Mouse (Mus musculus) lung, postnatal 10 days (tissue): ENCODE results near the gene Cldn17.

Experiments
- DNase-seq: peaks from one replicate; pipeline ENCODE4 v3.0.0; 2021

Cldn17 gene

GRCm38 (mm10) chr16:88506878-88507277 lies at the start of gene Cldn17:
Gene Cldn17 (minus strand): TSS chr16:88506978.
- no peak for DNase-seq

DNA sequence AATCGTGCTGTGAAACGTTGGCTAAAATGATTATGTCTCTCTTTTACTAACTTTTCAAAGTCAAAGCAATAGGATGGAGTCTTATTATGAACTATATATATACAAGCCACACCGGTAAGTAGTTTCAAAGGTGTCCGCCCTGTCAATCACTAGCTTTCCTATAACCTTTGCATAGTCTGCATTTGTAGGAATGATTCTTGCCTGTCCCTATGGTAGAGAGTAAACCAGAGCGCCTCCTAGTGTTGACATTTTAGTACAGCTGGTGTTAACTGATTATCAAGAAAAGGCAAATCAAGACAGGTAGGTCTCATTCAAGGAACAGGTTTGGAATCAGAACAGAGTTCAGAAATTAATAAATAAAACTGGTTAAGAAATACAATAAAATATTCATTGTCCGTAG lies 35.7 kb upstream of the Cldn17 start:
- DNase-seq = peak; percentile 35

DNA sequence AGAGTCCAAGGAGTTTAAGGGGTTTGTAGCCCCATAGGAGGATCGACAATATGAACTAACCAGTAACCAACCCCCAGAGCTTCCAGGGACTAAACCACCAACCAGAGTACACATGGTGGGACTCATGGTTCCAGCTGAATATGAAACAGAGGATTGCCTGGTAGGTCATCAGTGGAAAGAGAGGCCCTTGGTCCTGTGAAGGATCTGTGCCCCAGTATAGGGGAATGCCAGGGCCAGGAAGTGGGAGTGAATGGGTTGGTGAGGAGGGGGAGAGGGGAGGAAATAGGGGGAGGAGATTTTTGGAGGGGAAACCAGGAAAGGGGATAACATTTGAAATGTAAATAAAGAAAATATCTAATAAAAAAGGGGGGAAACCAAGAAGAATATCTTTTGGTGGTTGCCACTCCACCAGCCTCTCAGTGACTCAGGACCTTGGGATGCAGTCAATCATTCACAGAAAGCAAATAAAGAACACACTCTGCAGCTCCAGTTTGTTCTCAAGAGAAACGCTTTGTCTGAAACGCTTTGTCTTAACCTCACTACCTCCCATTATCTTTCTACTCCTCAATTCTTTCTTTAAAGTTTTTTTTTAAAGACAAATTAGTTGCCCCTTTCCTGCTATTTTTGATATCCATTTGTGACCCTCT lies 33.2 kb upstream of the Cldn17 start:
- DNase-seq = no peak

DNA sequence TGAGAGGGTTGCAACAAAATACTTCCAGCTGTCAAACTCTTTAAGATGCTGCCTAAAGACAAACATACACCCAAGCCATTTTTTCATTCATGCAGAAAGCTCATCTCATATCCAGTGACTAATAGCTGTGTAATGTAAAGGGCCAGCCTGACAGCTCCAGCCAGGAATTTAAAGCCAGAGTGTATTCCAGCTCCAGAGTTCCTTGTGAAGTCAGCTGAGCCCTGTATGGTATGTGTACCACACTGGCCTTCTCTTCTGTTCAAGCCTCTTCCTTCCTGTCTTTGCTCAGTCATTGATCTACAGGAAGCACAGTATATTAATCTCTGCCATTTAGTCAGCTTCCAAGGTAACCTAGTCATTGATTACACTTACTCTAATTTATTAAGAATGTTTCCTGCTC lies 4.6 kb upstream of the Cldn17 start:
- no peak for DNase-seq

GRCm38 (mm10) chr16:88508150-88508549 lies 1.4 kb upstream of the Cldn17 start:
- no peak for DNase-seq

DNA sequence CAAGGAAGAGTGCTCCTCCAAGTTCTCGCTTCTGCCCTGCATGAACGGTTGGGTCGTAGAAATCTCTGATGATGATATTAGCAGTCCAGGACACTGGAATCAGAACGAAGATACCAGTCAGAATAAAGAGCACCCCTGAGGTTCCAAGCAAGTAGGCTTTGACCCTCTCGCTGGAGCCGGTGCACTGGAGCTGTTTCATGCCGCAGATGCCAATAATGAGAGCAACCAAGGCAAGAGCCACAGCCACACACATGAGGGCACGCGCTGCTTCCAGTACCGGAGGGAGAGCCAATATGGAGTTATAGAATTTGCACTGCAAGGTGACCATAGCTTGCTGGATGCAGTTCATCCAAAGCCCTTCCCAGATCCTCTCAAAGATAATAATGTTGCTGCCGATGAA lies 440 bp downstream of the Cldn17 start:
- no peak for DNase-seq

GRCm38 (mm10) chr16:88488096-88488495 lies 18.7 kb downstream of the Cldn17 start:
- no peak for DNase-seq

DNA sequence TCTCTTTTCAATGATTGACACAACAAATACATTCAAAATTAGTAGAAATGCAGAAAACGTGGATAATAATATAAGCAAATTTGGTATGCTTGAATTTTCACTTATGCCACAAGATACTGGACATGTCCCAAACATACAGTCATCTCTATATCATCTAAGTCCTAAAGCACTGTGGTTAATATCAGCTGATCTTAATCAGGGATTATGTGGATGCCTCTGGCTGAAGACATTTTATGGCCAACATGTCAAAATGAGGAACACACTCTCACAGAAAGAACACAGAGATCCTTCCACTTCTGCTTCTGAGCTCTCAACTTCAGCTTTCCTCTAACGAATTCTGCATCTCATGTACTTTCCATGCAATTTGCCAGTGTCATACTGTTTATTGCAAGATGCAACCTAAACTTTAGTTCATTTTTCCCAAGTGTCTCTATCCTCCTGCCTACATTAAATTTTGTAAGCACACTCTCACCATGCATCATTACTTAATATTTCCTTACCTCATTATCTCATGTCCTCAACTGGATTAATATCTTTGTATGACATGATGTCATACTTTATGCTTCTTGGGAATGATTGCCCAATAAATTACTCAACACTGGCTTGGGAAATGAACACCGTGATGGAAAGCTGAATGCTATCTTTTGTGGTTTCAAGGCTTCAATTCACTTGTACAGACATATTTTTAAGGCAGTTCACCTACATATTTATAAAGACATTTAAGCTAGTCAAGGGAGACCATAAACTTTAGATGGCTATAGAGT lies 26.6 kb downstream of the Cldn17 start:
- DNase-seq = no peak

DNA sequence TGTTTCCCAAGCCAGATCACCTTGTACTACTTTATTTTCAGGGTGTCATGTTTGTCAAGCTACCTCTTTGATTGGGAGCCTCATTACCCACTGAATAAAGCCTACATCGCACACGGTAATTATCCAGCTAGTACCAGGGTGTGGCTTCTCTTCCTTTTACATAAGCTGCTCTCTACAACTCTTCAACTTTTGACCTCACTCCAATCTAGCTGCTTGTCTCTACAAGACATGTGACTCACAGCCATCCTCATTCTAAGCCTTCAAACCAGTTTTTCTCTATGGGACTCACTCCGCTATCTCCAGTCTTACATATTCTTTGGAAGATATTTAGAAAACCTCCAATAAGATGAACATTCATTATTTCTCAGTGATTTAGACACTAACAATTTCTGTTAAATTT lies 43.5 kb downstream of the Cldn17 start:
- DNase-seq = no peak
